Mouse (Mus musculus): Measurements from ENCODE around the gene Mpp3. TPM values are rescaled to one million over a fixed set of nuclear protein-coding genes. Genes with fewer than 3 reads are reported as not detected.

The Mpp3 gene
- polyA plus RNA-seq, 1 experiment = not detected

- H3K36me3 ChIP-seq (ENCODE audit: control insufficient read depth) = peaks cover 14% of the 10 kb centered on the region
- no peaks in the 10 kb centered on the region for H3K4me1 ChIP-seq (ENCODE audit: control insufficient read depth)
- H3K27me3 ChIP-seq (ENCODE audit: control insufficient read depth) = peaks cover 6% of the 10 kb centered on the region
- H3K9me3 ChIP-seq (ENCODE audit: control insufficient read depth, low read length) = no peaks in the 10 kb centered on the region
- TF ChIP-seq TAL1 (IDR thresholded peaks at IDR 0.05; ENCODE audit: low read length) (no peak), GATA1 (IDR thresholded peaks at IDR 0.05; ENCODE audit: low read length) (no peak)
- H3K4me3 ChIP-seq (replicated peaks) = no peak overlapping the region
Observed at GRCm38 (mm10) chr11:102053847-102054246, 25.6 kb upstream of the Mpp3 start.

DNA sequence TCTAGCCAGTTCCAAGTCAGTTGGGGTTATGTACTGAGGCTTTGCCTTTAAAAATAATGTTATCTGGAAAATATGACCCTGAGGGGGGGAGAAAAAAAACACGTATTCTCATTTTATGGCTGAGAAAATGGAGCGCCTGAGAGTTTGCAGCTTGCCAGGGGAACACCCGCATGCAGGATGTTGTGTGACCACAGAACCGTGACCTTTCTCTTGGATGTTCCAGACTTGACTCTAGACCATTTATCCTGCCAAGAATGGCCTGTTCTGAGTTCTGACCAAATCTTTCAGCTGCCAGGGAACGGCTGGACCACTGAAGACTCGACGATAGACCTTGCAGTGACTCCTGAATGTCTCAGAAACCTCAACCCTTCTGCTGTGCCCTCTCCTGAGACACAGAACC lies 24.9 kb upstream of the Mpp3 start:
- TF ChIP-seq TAL1 (IDR thresholded peaks at IDR 0.05; ENCODE audit: low read length) (no peak), GATA1 (IDR thresholded peaks at IDR 0.05; ENCODE audit: low read length) (no peak)
- Histone ChIP-seq H3K27me3 (ENCODE audit: control insufficient read depth) (peaks cover 6% of the 10 kb centered on the region), H3K4me3 (replicated peaks) (no peak overlapping the region), H3K9me3 (ENCODE audit: control insufficient read depth, low read length) (no peaks in the 10 kb centered on the region), H3K36me3 (ENCODE audit: control insufficient read depth) (peaks cover 8% of the 10 kb centered on the region), H3K4me1 (ENCODE audit: control insufficient read depth) (no peaks in the 10 kb centered on the region)

DNA sequence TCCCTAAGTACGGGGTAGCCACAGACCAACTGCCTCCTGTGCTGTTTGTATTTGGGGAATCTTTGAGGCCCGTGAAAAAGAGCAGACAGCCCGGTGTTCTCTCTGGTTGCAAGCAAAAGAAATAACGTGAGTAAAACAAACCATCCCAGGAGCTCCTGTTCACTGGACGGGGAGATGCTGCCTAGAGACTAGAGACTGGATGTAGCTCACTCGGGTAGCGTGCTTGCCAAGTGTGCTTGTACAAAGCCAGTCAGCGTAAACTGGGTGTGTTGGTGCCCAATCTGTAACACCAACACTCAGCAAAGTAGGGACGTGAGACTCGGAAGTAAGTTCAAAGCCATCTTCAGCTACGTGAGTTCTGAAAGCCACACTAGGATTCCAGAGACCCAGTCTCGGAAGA lies 24.4 kb upstream of the Mpp3 start:
- no peaks in the 10 kb centered on the region for H3K9me3 ChIP-seq (ENCODE audit: control insufficient read depth, low read length)
- TF ChIP-seq TAL1 (IDR thresholded peaks at IDR 0.05; ENCODE audit: low read length) (no peak), GATA1 (IDR thresholded peaks at IDR 0.05; ENCODE audit: low read length) (no peak)
- H3K27me3 ChIP-seq (ENCODE audit: control insufficient read depth) = peaks cover 6% of the 10 kb centered on the region
- H3K4me3 ChIP-seq (replicated peaks) = no peak overlapping the region
- no peaks in the 10 kb centered on the region for H3K4me1 ChIP-seq (ENCODE audit: control insufficient read depth)
- H3K36me3 ChIP-seq (ENCODE audit: control insufficient read depth) = peaks cover 3% of the 10 kb centered on the region

GRCm38 (mm10) chr11:102051954-102052353 lies 23.7 kb upstream of the Mpp3 start:
- Histone ChIP-seq H3K4me3 (replicated peaks) (no peak overlapping the region), H3K9me3 (ENCODE audit: control insufficient read depth, low read length) (no peaks in the 10 kb centered on the region), H3K27me3 (ENCODE audit: control insufficient read depth) (peaks cover 6% of the 10 kb centered on the region)

GRCm38 (mm10) chr11:102051541-102051940 lies 23.3 kb upstream of the Mpp3 start:
- H3K9me3 ChIP-seq (ENCODE audit: control insufficient read depth, low read length) = no peaks in the 10 kb centered on the region
- H3K36me3 ChIP-seq (ENCODE audit: control insufficient read depth) = no peaks in the 10 kb centered on the region
- H3K4me3 ChIP-seq (replicated peaks) = no peak overlapping the region
- H3K4me1 ChIP-seq (ENCODE audit: control insufficient read depth) = no peaks in the 10 kb centered on the region
- TF ChIP-seq TAL1 (IDR thresholded peaks at IDR 0.05; ENCODE audit: low read length) (no peak), GATA1 (IDR thresholded peaks at IDR 0.05; ENCODE audit: low read length) (no peak)
- peaks cover 6% of the 10 kb centered on the region for H3K27me3 ChIP-seq (ENCODE audit: control insufficient read depth)

More at GRCm38 (mm10) chr11:102051954-102052353, 23.7 kb upstream of the Mpp3 start:
- H3K36me3 ChIP-seq (ENCODE audit: control insufficient read depth) = no peaks in the 10 kb centered on the region; the same call in 1 of the 2 replicates
- H3K4me1 ChIP-seq (ENCODE audit: control insufficient read depth) = no peaks in the 10 kb centered on the region
- TF ChIP-seq TAL1 (IDR thresholded peaks at IDR 0.05; ENCODE audit: low read length) (no peak), GATA1 (IDR thresholded peaks at IDR 0.05; ENCODE audit: low read length) (no peak)

DNA sequence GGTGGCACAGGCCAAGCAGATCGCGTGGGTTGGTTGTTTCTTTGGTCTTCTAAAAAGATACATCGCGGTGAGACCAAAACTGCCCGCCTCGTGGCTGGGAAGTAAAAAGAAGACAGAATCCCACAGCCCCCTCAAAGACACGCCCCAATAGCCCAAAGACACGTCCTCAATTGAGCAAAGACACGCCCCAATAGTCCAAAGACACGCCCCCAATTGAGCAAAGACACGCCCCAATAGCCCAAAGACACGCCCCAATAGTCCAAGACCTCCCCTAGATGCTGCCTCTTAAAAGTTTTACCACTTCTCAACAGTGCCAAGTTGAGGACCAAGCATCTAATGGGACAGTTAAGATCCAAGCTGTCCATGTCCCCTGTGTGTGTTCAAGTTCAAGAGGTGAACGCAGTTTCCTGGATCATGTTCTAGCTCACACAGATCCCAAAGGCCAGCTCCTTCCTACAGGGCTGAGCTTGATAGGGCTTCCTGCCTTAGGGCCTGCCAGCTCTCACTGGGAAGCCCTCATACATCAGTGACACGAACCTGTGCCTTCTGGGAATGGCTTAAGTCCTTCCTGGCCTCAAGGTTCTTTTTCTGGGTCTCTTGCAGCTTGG lies 21.7 kb upstream of the Mpp3 start:
- no peak for TF ChIP-seq GATA1 (IDR thresholded peaks at IDR 0.05; ENCODE audit: low read length)
- no peak for TF ChIP-seq TAL1 (IDR thresholded peaks at IDR 0.05; ENCODE audit: low read length)
- no peaks in the 10 kb centered on the region for H3K4me1 ChIP-seq (ENCODE audit: control insufficient read depth)
- H3K36me3 ChIP-seq (ENCODE audit: control insufficient read depth) = no peaks in the 10 kb centered on the region
- H3K9me3 ChIP-seq (ENCODE audit: control insufficient read depth, low read length) = peaks cover 7% of the 10 kb centered on the region
- H3K4me3 ChIP-seq (replicated peaks) = no peak overlapping the region
- peaks cover 6% of the 10 kb centered on the region; the same call in 1 of the 2 replicates for H3K27me3 ChIP-seq (ENCODE audit: control insufficient read depth)

- Histone ChIP-seq H3K4me1 (ENCODE audit: control insufficient read depth) (no peaks in the 10 kb centered on the region), H3K36me3 (ENCODE audit: control insufficient read depth) (no peaks in the 10 kb centered on the region), H3K9me3 (ENCODE audit: control insufficient read depth, low read length) (peaks cover 7% of the 10 kb centered on the region), H3K4me3 (replicated peaks) (no peak overlapping the region), H3K27me3 (ENCODE audit: control insufficient read depth) (no peaks in the 10 kb centered on the region)
- no peak for TF ChIP-seq GATA1 (IDR thresholded peaks at IDR 0.05; ENCODE audit: low read length)
Observed at GRCm38 (mm10) chr11:102046607-102047006, 18.3 kb upstream of the Mpp3 start.

DNA sequence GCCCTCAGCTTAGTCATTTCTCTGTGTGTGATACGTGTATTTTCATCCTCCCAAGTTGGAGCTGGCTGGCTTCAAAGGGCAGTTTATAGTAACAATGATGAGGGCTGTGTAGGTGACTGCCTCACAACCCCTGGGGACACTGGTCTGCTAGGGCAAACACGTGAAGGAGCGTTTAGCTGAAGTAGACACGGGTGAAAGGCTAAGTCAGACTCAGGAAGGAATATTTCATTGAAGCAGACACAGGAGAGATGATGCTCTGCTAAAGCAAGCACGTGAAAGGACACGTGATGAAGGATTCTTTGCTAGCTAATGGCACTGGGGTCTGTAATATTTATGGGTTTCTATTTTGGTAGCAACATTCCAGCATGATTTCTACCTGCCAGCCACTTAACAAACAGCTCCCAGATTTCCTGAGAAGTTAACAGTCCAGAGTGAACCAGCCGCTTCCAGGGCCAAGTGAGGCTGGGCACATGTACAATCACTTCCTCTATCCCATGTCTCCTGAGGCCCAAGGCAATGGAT lies 16.5 kb upstream of the Mpp3 start:
- no peaks in the 10 kb centered on the region for H3K4me1 ChIP-seq (ENCODE audit: control insufficient read depth)
- H3K9me3 ChIP-seq (ENCODE audit: control insufficient read depth, low read length) = peaks cover 9% of the 10 kb centered on the region
- TF ChIP-seq TAL1 (IDR thresholded peaks at IDR 0.05; ENCODE audit: low read length) (no peak), GATA1 (IDR thresholded peaks at IDR 0.05; ENCODE audit: low read length) (no peak)
- H3K27me3 ChIP-seq (ENCODE audit: control insufficient read depth) = no peaks in the 10 kb centered on the region
- H3K36me3 ChIP-seq (ENCODE audit: control insufficient read depth) = no peaks in the 10 kb centered on the region
- H3K4me3 ChIP-seq (replicated peaks) = no peak overlapping the region

DNA sequence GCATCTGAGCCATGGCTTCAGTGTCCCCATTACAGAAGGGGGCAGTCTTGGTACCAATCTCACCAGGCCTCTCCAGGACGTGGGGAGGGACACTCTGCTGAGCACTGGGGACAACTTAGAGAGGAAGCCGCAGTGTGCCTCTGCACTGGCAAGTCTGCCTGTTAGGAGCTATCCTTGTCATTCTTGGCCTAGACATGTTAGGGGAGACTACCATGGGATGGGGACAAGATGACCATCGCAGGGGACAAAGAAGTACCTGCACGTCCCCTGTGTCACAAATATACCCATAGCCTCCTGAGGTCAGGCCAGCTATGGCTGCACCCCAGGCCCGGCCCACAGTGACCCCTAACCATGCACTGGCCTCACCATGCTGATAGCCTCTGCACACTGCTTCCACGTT lies 15.1 kb upstream of the Mpp3 start:
- no peaks in the 10 kb centered on the region for H3K36me3 ChIP-seq (ENCODE audit: control insufficient read depth)
- peaks cover 9% of the 10 kb centered on the region for H3K9me3 ChIP-seq (ENCODE audit: control insufficient read depth, low read length)
- TF ChIP-seq TAL1 (IDR thresholded peaks at IDR 0.05; ENCODE audit: low read length) (no peak), GATA1 (IDR thresholded peaks at IDR 0.05; ENCODE audit: low read length) (no peak)
- no peaks in the 10 kb centered on the region; the same call in 1 of the 2 replicates for H3K27me3 ChIP-seq (ENCODE audit: control insufficient read depth)
- no peaks in the 10 kb centered on the region for H3K4me1 ChIP-seq (ENCODE audit: control insufficient read depth)
- no peak overlapping the region for H3K4me3 ChIP-seq (replicated peaks)

Data from erythroblast, embryonic 14.5 days (primary cell).